Mouse (Mus musculus) E14TG2a.4 (cell line): Measurements from ENCODE around the gene Zbed5.

Experiments used
- CTCF ChIP-seq: conservative IDR thresholded peaks from 2 replicates; pipeline ENCODE4 v1.5.1; 2014; ENCODE audit warnings: low read length
- POU5F1 ChIP-seq: IDR thresholded peaks from 2 replicates; pipeline ENCODE4 v1.6.1; 2014; ENCODE audit warnings: low read length, borderline replicate concordance

GRCm38 (mm10) chr5:129909591-129909990 lies 14.1 kb downstream of the Zbed5 start:
- TF ChIP-seq CTCF (no peak), POU5F1 (no peak)
